Mouse (Mus musculus) forebrain, embryonic 12.5 days (tissue): Measurements from ENCODE around the gene Ssty2. TPM values are rescaled to one million over a fixed set of nuclear protein-coding genes. Genes with fewer than 3 reads are reported as not detected.
"Not testable (repeated sequence)": the region's sequence is repeated elsewhere in the genome, so short reads cannot be mapped to it uniquely, and the experiment has no call there.

Experiments used
- ATAC-seq: fragments of 200-750 bp; cut with Nextera tagmentation; 2 replicates; pipeline ENCODE4 v1.8.0; 2017; ENCODE audit warnings: moderate TSS enrichment; ENCODE audit not compliant: low FRiP score
- H3K27ac ChIP-seq: fragments of 300-500 bp; sonication (generic); 2 replicates; pipeline ENCODE4 v1.5.1; 2016; ENCODE audit warnings: mild to moderate bottlenecking
- H3K27me3 ChIP-seq: fragments of 300-500 bp; sonication (generic); 2 replicates; pipeline ENCODE4 v1.6.1; 2016; ENCODE audit warnings: mild to moderate bottlenecking
- H3K36me3 ChIP-seq: fragments of 300-500 bp; sonication (generic); replicated peaks from 2 replicates; pipeline ENCODE4 v1.6.1; 2016; ENCODE audit warnings: mild to moderate bottlenecking
- H3K4me1 ChIP-seq: fragments of 300-500 bp; sonication (generic); 2 replicates; pipeline ENCODE4 v1.6.1; 2016
- H3K4me2 ChIP-seq: fragments of 300-500 bp; sonication (generic); 2 replicates; pipeline ENCODE4 v1.6.1; 2016; ENCODE audit warnings: mild to moderate bottlenecking, moderate library complexity
- H3K4me3 ChIP-seq: fragments of 300-500 bp; sonication (generic); replicated peaks from 2 replicates; pipeline ENCODE4 v1.5.1; 2016; ENCODE audit warnings: mild to moderate bottlenecking
- H3K9ac ChIP-seq: fragments of 300-500 bp; sonication (generic); 2 replicates; pipeline ENCODE4 v1.6.1; 2016; ENCODE audit warnings: mild to moderate bottlenecking
- H3K9me3 ChIP-seq: fragments of 300-500 bp; sonication (generic); 2 replicates; pipeline ENCODE4 v1.6.1; 2016
- WGBS: fragments of 180-500 bp; shearing (Covaris S2); methylation state at CpG from one replicate; pipeline ENCODE4 v1.1.7; 2016; 5-methylcytosine and 5-hydroxymethylcytosine counted together
- polyA plus RNA-seq: library from polyadenylated mRNA; unstranded; fragments of >200 nt; fragmentation: Nextera tagmentation; extraction: Ambion mirVana; gene quantifications from 2 replicates; pipeline ENCODE4 v1.2.1, GENCODE M21; 2016

The Ssty2 gene
- not detected in 2 replicates for polyA plus RNA-seq

- H3K4me2 ChIP-seq = not testable (repeated sequence)
Measured at GRCm38 (mm10) chrY:67047972-67048371, at the start of gene Ssty2. Gene Ssty2 (minus strand): TSS chrY:67048072.

More at GRCm38 (mm10) chrY:67047972-67048371, at the start of gene Ssty2:
- H3K36me3 ChIP-seq, ATAC-seq, H3K4me3 ChIP-seq, H3K4me1 ChIP-seq, H3K27me3 ChIP-seq, H3K27ac ChIP-seq, H3K9ac ChIP-seq, H3K9me3 ChIP-seq: not testable (repeated sequence)
- WGBS = no CpG with 5 or more reads among the region's 4 CpGs
